Mouse (Mus musculus) retina, postnatal 1 day (tissue): Measurements from ENCODE around the gene Sec22b.

Experiments used
- DNase-seq: peaks from one replicate; pipeline ENCODE4 v3.0.0-alpha.2; 2012

Sec22b gene

GRCm38 (mm10) chr3:97900516-97901490 lies at the start of gene Sec22b:
Sec22b (plus strand) TSS chr3:97901190.
- DNase-seq = peak; percentile 95

GRCm38 (mm10) chr3:97851803-97852202 lies 49.2 kb upstream of the Sec22b start:
- DNase-seq = no peak

DNA sequence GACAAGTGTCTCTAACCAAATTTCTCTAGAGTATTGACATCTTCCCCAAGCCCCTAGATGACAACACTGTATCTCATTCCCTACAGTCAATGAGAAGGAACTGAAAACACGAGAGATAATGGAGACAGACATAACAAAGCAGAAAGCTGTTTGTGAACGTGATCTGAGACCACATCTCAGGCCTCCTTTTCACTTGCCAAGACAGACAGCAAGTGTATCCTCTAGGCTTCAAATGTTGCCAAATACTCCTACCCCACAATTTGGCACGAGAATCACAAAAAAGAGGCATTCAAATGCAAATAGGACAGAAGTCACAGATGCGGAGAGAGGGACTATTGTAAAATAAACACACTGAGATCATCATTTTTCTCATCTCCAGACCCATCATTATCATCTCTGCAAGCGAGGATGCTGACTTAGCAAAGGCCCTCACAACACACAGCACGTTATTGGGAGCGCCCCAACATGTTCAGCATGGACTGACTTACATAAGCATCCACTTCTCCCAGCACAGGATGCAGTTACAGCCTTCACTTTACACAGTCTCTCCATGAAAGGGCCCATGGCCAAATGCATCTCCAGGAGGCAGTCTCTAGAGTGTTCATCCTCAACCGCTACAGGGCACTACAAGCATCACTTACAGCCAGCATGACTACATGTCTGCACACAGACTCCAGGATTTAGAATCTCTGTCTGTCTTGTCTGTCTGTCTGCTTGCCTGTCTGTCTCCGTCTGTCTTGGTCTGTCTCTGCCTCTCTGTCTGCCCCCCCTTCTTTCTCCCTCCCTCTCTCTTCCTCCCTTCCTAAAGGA lies 46.2 kb upstream of the Sec22b start:
- no peak for DNase-seq

GRCm38 (mm10) chr3:97859400-97859799 lies 41.6 kb upstream of the Sec22b start:
- no peak for DNase-seq

- DNase-seq = no peak
These were observed 40.1 kb upstream of the Sec22b start for GRCm38 (mm10) chr3:97860820-97861451.

- DNase-seq = no peak
These were observed 34.3 kb upstream of the Sec22b start for GRCm38 (mm10) chr3:97866696-97867095.

GRCm38 (mm10) chr3:97867221-97868023 lies 33.6 kb upstream of the Sec22b start:
- peak; percentile 34 for DNase-seq

- peak; percentile 74 for DNase-seq
These were observed 32.8 kb upstream of the Sec22b start for GRCm38 (mm10) chr3:97868024-97868689.

DNA sequence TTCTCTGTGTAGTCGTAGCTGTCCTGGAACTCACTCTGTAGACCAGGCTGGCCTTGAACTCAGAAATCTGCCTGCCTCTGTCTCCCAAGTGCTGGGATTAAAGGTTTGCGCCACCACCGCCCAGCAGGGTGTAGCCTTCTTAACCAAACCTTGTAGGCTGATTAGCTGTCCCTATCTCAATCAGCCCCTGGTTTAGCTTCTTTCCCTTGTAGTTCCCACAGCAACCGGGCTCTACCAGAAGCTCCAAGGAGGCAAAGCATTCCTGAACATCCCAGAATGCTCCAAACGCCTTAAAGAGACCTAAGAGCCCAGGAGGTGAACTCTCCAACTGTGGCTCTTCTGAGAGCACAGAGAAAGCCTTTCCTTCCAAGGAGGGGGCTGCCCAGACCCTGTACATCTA lies 32.3 kb upstream of the Sec22b start:
- DNase-seq = no peak

DNA sequence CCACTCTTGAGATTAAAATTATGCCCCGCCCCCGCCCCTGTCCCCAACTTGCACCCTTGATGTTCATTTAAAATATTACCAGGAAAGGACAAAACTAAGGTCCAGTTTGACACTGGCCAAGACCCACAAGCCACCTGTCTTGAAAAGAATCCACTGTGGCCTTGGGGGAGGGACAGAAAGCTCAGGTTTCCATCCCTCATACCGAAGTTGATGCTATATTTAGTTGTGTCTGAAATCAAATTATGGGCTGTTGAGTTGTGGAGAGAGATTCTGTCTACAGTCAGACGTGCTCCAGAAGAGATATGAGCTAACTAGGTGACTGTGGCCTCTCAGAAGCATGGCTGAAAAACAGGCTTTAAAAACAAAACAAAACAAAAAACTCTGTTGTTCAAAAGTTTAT lies 31.3 kb upstream of the Sec22b start:
- no peak for DNase-seq

GRCm38 (mm10) chr3:97874777-97875176 lies 26.2 kb upstream of the Sec22b start:
- no peak for DNase-seq

DNA sequence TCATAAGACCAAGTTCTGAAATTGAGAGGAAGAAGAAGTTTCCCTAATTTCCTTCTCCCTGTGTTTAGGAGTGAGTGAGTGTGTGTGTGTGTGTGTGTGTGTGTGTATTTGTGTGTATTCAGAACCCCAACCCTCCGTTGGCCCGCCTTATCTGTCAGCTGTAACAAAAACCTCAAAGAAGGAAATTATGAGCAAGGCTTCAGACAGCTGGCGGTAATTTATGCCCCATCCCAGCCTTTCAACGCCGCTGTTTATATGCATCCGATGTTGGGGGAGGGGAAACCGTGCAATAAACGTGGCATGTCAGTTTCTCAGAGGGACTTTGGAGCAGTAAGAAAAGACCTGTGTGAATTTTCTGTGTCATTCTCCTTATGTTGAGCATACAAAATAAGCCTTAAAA lies 24.7 kb upstream of the Sec22b start:
- DNase-seq = no peak

GRCm38 (mm10) chr3:97879222-97879621 lies 21.8 kb upstream of the Sec22b start:
- peak; percentile 81 for DNase-seq

GRCm38 (mm10) chr3:97881576-97881975 lies 19.4 kb upstream of the Sec22b start:
- no peak for DNase-seq

- DNase-seq = no peak
These were observed 13.2 kb upstream of the Sec22b start for GRCm38 (mm10) chr3:97887785-97888167.

GRCm38 (mm10) chr3:97888168-97888901 lies 12.7 kb upstream of the Sec22b start, which contains the start of gene Pde4dip:
Pde4dip (minus strand) TSS chr3:97888707.
- peak; percentile 54 for DNase-seq

DNA sequence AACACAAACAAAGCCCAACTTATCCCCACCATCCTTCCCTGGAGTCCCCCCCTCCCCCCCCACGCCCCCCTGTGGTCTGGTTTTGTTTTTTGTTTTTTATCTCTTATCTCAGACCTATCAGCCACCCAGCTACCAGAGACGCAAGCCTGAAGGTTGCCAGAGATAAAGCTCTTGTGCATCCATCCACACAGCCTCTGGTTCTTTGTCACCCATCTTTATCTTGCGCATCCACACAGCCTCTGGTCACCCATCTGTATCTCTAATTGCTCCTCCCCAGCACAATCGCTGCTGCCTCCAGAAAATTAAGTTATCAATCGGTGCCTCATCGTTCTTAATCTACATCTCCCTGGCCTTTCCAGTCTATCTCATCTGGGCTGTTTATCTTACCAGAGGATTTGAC lies 10.8 kb upstream of the Sec22b start:
- no peak for DNase-seq

- DNase-seq = peak; percentile 39
These were observed 6.3 kb upstream of the Sec22b start for GRCm38 (mm10) chr3:97894695-97895094.

- DNase-seq = no peak
These were observed 2.6 kb upstream of the Sec22b start for GRCm38 (mm10) chr3:97898381-97898780.

- DNase-seq = no peak
These were observed 596 bp downstream of the Sec22b start for GRCm38 (mm10) chr3:97901586-97901985.

DNA sequence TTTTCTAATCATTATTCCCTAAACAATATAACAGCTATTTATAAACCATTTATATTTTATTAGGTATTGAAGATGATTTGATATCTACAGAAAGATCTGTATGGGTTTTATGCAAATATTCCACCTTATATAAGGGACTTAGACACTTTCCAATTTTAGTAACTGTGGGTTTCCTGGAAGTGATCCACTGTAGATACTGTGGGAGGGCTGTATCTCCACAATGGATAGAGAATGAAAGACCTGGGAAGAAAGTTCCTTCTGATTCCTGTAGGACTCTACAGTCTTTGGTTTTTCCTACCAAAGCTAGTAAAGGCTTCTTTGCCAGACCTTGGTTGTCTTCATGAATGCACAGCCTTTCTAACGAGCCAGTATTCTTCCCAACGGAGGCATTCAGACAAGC lies 8.7 kb downstream of the Sec22b start:
- no peak for DNase-seq
